Mouse (Mus musculus) thymus, postnatal 14 days (tissue): ENCODE measurements at regions not wholly inside any gene's neighbourhood (a gene's known extent, or its start where the extent isn't known, plus 50 kb on each side); places are given as distances from the start of the nearest gene placed in this dataset.

Experiments
- DNase-seq: peaks from one replicate; pipeline ENCODE4 v3.0.0; 2021

- DNase-seq = no peak
Measured at GRCm38 (mm10) chr16:51911109-51911765, 119.8 kb upstream of the Cblb start.

DNA sequence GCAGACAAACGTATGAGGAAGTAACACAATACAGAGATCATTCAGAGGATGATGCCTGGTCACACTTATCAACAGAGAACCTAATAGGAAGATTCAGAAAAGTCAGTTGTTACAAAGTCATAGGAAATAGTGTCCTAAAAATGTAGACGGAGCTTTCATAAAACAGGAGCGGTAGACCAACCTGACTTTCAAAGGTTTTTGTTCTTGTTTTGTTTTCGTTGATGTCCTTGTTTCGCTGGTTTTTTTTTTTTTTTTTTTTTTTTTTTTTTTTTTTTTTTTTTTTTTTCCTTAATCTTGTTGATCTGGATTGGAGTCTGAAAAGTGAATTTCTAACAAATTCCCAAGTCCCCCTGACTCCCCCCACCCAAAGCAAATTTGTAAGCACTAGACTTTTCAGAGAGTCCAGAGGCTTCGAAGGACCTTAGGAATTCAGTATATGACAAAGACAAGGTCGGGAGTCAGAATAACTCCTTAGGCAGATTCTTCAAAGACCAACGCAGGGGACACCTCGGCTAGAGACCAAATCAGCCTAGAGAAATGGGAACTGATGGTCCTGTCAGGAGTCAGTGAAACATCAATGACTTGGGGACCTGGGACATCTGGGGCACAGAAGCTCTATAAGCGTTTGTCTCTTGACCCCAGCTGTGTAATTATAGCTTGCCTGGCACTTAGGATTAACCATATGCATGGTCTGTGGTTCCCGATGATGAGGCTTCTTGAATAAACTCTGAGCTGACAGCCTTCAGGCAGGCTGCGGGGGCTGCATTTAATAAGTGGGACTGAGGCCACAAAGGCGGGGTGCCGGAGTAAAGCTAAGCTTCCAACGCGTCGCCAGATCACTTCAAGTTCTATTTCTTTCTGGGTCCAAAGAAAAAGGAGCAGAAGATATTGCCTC is 115.7 kb upstream of the Cblb start:
- no peak for DNase-seq

DNA sequence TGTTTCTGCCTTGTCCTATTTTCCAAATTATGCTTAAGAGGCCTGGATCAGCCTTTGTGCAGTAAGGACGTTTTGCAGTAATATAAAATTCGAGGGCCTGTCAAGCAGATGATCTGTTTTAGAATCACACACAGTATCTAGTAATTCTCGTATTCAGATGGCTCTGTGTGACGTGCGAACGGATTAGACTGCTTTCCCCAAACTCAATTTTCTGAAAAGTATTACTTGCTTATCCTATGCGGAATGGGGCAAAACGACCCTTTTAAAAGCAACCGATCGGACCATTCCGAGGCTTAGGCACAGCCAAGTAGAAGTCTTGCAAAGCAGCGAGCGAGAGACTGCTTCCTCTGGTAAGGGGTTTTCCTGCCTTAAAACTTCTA is 115.1 kb upstream of the Cblb start:
- DNase-seq = no peak

DNA sequence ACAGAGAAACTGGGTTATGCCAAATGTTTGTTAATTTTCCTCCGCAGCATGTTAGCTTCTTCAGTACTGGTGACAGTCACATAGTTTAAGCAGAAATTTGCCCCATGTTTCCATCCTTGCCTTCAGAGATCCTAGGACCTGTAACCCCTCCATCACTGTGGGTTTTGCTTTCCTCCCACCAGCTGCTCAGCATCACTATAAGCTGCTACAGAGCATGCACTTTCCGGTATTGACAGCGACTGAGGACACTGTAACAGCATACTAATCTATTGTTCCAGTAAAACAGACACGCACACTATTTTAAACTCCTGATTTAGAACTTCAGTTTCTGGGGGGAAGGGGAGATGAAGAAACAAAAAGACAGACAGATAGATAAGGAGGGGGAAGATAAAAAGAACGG is 114.7 kb upstream of the Cblb start:
- no peak for DNase-seq

GRCm38 (mm10) chr16:51916820-51917219 is 114.2 kb upstream of the Cblb start:
- no peak for DNase-seq

- DNase-seq = no peak
Measured at GRCm38 (mm10) chr16:51917540-51917939, 113.5 kb upstream of the Cblb start.

DNA sequence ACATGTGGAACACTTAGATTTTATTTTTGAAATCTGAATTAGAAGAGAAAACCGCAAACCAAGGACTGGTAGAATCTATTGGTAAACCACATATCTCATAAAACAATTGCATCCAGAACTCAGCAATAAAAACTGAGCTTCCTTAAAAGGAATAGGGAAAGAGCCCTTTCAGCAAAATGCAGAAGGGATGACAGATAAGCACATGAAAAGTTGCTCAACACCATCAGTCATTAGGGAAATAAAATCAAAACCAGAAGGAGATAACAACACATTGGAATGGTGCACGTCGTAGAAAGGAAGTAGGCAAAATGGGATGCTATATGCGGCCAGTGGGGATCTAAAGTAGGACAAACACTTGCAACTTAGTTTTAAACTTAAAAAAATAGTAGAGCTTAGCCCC is 110.0 kb upstream of the Cblb start:
- DNase-seq = no peak

- no peak for DNase-seq
Measured at GRCm38 (mm10) chr16:51922589-51922988, 108.4 kb upstream of the Cblb start.

DNA sequence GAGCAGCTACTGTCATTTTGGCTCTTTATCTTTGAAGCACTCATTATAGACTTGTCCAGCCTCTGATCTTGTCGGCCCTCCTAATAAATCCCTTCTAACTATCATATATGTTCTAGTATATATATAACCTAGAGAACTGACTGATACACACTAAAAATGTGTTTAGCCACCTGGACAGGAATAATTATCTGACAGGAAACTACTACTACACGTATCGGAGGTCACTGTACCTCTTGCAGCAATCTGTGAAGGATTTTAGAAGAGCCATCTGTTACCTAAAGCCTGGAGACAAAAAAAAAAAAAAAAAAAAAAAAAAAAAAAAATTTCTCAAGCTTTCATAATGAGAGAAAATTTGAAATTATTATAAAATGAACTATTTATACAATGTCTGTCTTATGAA is 105.4 kb upstream of the Cblb start:
- no peak for DNase-seq

DNA sequence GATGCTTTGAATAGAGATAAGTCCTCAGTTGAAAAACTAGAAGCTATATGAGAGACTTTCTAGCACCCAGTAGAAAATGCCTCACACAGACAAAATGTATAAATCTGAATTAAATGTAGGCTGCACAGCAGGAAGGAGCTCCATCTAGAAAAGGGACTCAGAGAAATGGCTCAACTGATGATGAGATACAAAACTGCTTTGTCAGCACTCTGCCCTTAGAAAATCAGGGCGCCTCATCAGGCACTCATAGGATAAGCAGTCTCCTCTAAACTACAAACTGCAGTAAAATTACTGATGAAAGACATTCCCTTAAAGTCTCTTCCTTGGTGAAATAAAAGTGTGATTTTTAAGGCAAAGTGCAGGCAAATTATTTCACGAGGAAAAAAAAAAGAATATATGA is 97.9 kb upstream of the Cblb start:
- no peak for DNase-seq

GRCm38 (mm10) chr16:51933965-51934364 is 97.1 kb upstream of the Cblb start:
- DNase-seq = no peak

GRCm38 (mm10) chr16:51937298-51937697 is 93.7 kb upstream of the Cblb start:
- DNase-seq = no peak

DNA sequence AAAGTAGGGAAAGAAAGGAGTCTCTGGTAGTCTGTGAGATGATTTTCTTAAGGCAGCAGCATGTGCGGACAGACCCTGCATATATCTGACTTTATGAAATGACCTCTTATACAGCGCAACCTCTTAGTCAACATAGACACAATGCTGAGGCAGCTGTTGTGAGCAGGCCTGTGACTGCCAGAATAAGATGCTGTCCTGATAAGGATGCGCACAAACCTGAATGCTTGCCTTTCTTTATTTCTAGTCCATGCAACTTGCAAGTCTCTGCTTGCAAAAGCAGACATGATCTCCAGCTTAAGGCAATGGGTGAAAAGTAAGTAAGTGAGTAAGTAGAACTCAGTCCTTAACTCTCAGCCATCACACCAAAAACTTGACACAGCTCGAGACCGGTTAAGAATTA is 92.0 kb upstream of the Cblb start:
- no peak for DNase-seq

DNA sequence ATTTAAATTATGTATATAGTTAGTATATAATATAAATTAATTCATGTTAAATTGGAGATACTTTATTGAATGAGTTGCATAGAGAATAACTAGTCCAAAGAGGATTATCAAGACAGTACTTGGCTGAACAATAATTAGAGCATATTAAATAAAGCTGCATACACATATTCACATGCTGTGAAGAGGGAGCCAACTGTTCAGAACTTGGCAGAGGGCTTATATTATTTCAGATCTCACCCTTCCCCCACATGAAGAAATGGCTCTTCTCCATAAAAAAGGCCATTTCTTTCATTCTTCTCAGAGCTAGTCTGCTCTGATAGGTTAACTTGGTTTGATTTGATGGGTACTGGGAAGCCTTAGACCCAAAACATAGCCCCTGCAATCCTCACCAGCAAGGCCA is 90.5 kb upstream of the Cblb start:
- DNase-seq = no peak

- no peak for DNase-seq
Measured at GRCm38 (mm10) chr16:51942431-51943130, 88.4 kb upstream of the Cblb start.

GRCm38 (mm10) chr16:51967051-51967845 is 63.8 kb upstream of the Cblb start:
- no peak for DNase-seq
